ENCODE assay signal across 9 mouse cellular contexts in genomic region chr6:128028116-128028940, GRCm38 (mm10).
DNase-seq lines count a peak whose midpoint lies in the region; ATAC-seq lines count a peak whose summit lies in the region.
"Had no signal": no experiment of that assay in that cellular context is flagged by ENCODE, and none has a peak within 500 bp of the region (broad histone marks: within the 10 kb centered on the region; RNA-seq: fewer than 3 reads in every experiment).

No protein-coding gene starts in this region.

- intact Hi-C loops in heart, postnatal 14 days (cut with DNase I), result loop anchor here (2.0 kb wide), 1 partner anchor 26 kb away; no protein-coding TSS in a partner anchor

- no peak overlapping the region for H3K4me2 ChIP-seq in liver, embryonic 11.5 days
- H3K4me2 ChIP-seq in midbrain, embryonic 15.5 days, result no peak overlapping the region

- 44% methylated on average over 10 of the region's 10 CpGs for WGBS in liver, embryonic 11.5 days
- 14% methylated on average over 10 of the region's 10 CpGs for WGBS in midbrain, embryonic 15.5 days

- peaks cover 5% of the 10 kb centered on the region; the same call in 1 of the 2 replicates for H3K4me1 ChIP-seq in liver, embryonic 11.5 days (replicated peaks; ENCODE audit: control insufficient read depth, insufficient read depth, low read length)
- peaks cover 18% of the 10 kb centered on the region for H3K4me1 ChIP-seq in midbrain, embryonic 15.5 days

- peak; percentile 78 for DNase-seq in cerebellum, adult 11 months
- peak; percentile 38 for DNase-seq in liver
- DNase-seq in liver, embryonic 11.5 days (ENCODE audit: low spot score), result no peak
- peak; percentile 16 for DNase-seq in c-Kit-positive CD71-positive TER-119-positive erythroid progenitor cells, embryonic 14.5 days (ENCODE audit: low spot score)
- peak; percentile 39 to 65 for DNase-seq in heart, postnatal 14 days

- no peak overlapping the region for H3K27ac ChIP-seq in liver, embryonic 11.5 days (ENCODE audit: low read depth, low read length)
- H3K27ac ChIP-seq in midbrain, embryonic 15.5 days, result 0 out of 2 replicates have a peak overlapping the region, but pooled peaks have one; percentile 51

- peaks cover 8% of the 10 kb centered on the region for H3K27me3 ChIP-seq in liver, embryonic 11.5 days (replicated peaks; ENCODE audit: control insufficient read depth, insufficient read depth, low read length)
- peaks cover 6% of the 10 kb centered on the region for H3K27me3 ChIP-seq in midbrain, embryonic 15.5 days (replicated peaks)

- H3K4me3 ChIP-seq in liver, embryonic 11.5 days (ENCODE audit: low read depth, low read length), result no peak overlapping the region
- H3K4me3 ChIP-seq in midbrain, embryonic 15.5 days, result no peak overlapping the region

- ATAC-seq in cerebellum, adult (ENCODE audit: insufficient number of reproducible peaks, low FRiP score, low TSS enrichment), result no peak
- ATAC-seq in liver, embryonic 11.5 days (replicated peaks; ENCODE audit: low FRiP score), result no peak
- no peak for ATAC-seq in midbrain, embryonic 15.5 days (replicated peaks)
- ATAC-seq in inflammation-experienced regulatory T-cells, adult 6 months, result no peak

- H3K9me3 ChIP-seq in liver, embryonic 11.5 days (ENCODE audit: control insufficient read depth, low read length), result no peaks in the 10 kb centered on the region
- no peaks in the 10 kb centered on the region for H3K9me3 ChIP-seq in midbrain, embryonic 15.5 days

- H3K9ac ChIP-seq in liver, embryonic 11.5 days (ENCODE audit: low read depth, low read length), result no peak overlapping the region
- H3K9ac ChIP-seq in midbrain, embryonic 15.5 days, result no peak overlapping the region

- no peaks in the 10 kb centered on the region for H3K36me3 ChIP-seq in liver, embryonic 11.5 days (ENCODE audit: control insufficient read depth, insufficient read depth, low read length)
- H3K36me3 ChIP-seq in midbrain, embryonic 15.5 days (replicated peaks), result no peaks in the 10 kb centered on the region
- H3K36me3 ChIP-seq: G1E had no signal
